Mouse (Mus musculus) gastrocnemius, postnatal 10 days (tissue): ENCODE results near the gene Gm20920. TPM values are rescaled to one million over a fixed set of nuclear protein-coding genes. Genes with fewer than 3 reads are reported as not detected.
"Not testable (repeated sequence)": the region's sequence is repeated elsewhere in the genome, so short reads cannot be mapped to it uniquely, and the experiment has no call there.

Experiments used
- DNase-seq: peaks from one replicate; pipeline ENCODE4 v3.0.0; 2021; ENCODE audit warnings: mixed read lengths
- long read RNA-seq, 2 experiments: library from polyadenylated mRNA; stranded (forward); transcript quantifications; one replicate each; pipeline ENCODE4 v2.0.0; 2021
- total RNA-seq, 2 experiments: library from RNA; stranded (reverse); gene quantifications; 2 replicates each; pipeline ENCODE4 v1.2.3; 2021

Gene Gm20920
- not detected for total RNA-seq
- long read RNA-seq, experiment 1 = 0 reads
- long read RNA-seq, experiment 2 = 0 reads

GRCm38 (mm10) chrY:51851820-51852219 is at the start of gene Gm20920:
Gm20920 (plus strand) TSS chrY:51852120.
- not testable (repeated sequence) for DNase-seq
